Mouse (Mus musculus) limb, embryonic 13.5 days (tissue): ENCODE data around the gene Setdb2. TPM values are rescaled to one million over a fixed set of nuclear protein-coding genes. Genes with fewer than 3 reads are reported as not detected.

Source experiments
- ATAC-seq: fragments of 200-750 bp; cut with Nextera tagmentation; 2 replicates; pipeline ENCODE4 v1.8.0; 2017; ENCODE audit warnings: low read depth, moderate number of reproducible peaks, moderate TSS enrichment; ENCODE audit not compliant: low FRiP score
- H3K27ac ChIP-seq: fragments of 300-500 bp; sonication (generic); 2 replicates; pipeline ENCODE4 v1.5.1; 2015; ENCODE audit warnings: inconsistent platforms, mild to moderate bottlenecking, moderate library complexity
- H3K27me3 ChIP-seq: fragments of 300-500 bp; sonication (generic); 2 replicates; pipeline ENCODE4 v1.6.1; 2015; ENCODE audit warnings: mild to moderate bottlenecking, inconsistent platforms
- H3K36me3 ChIP-seq: fragments of 300-500 bp; sonication (generic); 2 replicates; pipeline ENCODE4 v1.6.1; 2015; ENCODE audit warnings: inconsistent platforms, mild to moderate bottlenecking, moderate library complexity
- H3K4me1 ChIP-seq: fragments of 300-500 bp; sonication (generic); 2 replicates; pipeline ENCODE4 v1.6.1; 2015; ENCODE audit warnings: inconsistent platforms
- H3K4me2 ChIP-seq: fragments of 300-500 bp; sonication (generic); replicated peaks from 2 replicates; pipeline ENCODE4 v1.6.1; 2015; ENCODE audit warnings: inconsistent platforms, mild to moderate bottlenecking, moderate library complexity
- H3K4me3 ChIP-seq: fragments of 300-500 bp; sonication (generic); 2 replicates; pipeline ENCODE4 v1.5.1; 2015; ENCODE audit warnings: moderate library complexity, mild to moderate bottlenecking, inconsistent platforms
- H3K9ac ChIP-seq: fragments of 300-500 bp; sonication (generic); 2 replicates; pipeline ENCODE4 v1.6.1; 2015; ENCODE audit warnings: mild to moderate bottlenecking, inconsistent platforms
- H3K9me3 ChIP-seq: fragments of 300-500 bp; sonication (generic); 2 replicates; pipeline ENCODE4 v1.6.1; 2016; ENCODE audit warnings: inconsistent platforms
- WGBS: fragments of 180-500 bp; shearing (Covaris S2); methylation state at CpG from one replicate; pipeline ENCODE4 v1.1.7; 2015; 5-methylcytosine and 5-hydroxymethylcytosine counted together
- polyA plus RNA-seq: library from polyadenylated mRNA; unstranded; fragments of >200 nt; fragmentation: Nextera tagmentation; extraction: Ambion mirVana; gene quantifications from 2 replicates; pipeline ENCODE4 v1.2.1, GENCODE M21; 2015

Gene Setdb2
- polyA plus RNA-seq, result 10.6 and 11.4 TPM in 2 replicates

GRCm38 (mm10) chr14:59440558-59441471 is at the start of gene Setdb2, which contains the start of gene Cab39l:
TSS of gene Setdb2 (minus strand) at chr14:59440884.
TSS of gene Cab39l (plus strand) at chr14:59440972.
- peak within 1 kb of the TSS; percentile 92 for H3K9ac ChIP-seq
- WGBS, result under 1% methylated on average over 65 of the region's 66 CpGs
- peak within 1 kb of the TSS; percentile 85 for H3K4me3 ChIP-seq
- H3K27ac ChIP-seq, result peak within 1 kb of the TSS; percentile 79
- H3K27me3 ChIP-seq, result no peaks in the 10 kb centered on the region
- peaks cover 11% of the 10 kb centered on the region for H3K4me1 ChIP-seq
- peak; percentile 100 for ATAC-seq
- H3K36me3 ChIP-seq, result no peaks in the 10 kb centered on the region
- peak within 1 kb of the TSS; percentile 77 for H3K4me2 ChIP-seq
- no peaks in the 10 kb centered on the region for H3K9me3 ChIP-seq

GRCm38 (mm10) chr14:59485247-59485810 is 44.6 kb upstream of the Setdb2 start:
- Histone ChIP-seq H3K4me2 (no peak overlapping the region), H3K4me3 (no peak overlapping the region), H3K9ac (no peak overlapping the region), H3K27ac (no peak overlapping the region), H3K27me3 (no peaks in the 10 kb centered on the region), H3K9me3 (no peaks in the 10 kb centered on the region), H3K36me3 (no peaks in the 10 kb centered on the region), H3K4me1 (no peaks in the 10 kb centered on the region)
- 89% methylated on average over 4 of the region's 4 CpGs for WGBS
- no peak for ATAC-seq

- no peaks in the 10 kb centered on the region for H3K9me3 ChIP-seq
- no peak overlapping the region for H3K9ac ChIP-seq
- H3K27me3 ChIP-seq, result no peaks in the 10 kb centered on the region
- no peaks in the 10 kb centered on the region for H3K36me3 ChIP-seq
- WGBS, result 49% methylated on average over 6 of the region's 6 CpGs
- H3K4me1 ChIP-seq, result peaks cover 9% of the 10 kb centered on the region
- no peak for ATAC-seq
- H3K4me2 ChIP-seq, result no peak overlapping the region
- H3K27ac ChIP-seq, result no peak overlapping the region
- no peak overlapping the region for H3K4me3 ChIP-seq
Observed at GRCm38 (mm10) chr14:59478699-59479098, 38.0 kb upstream of the Setdb2 start.

GRCm38 (mm10) chr14:59470781-59471180 is 30.1 kb upstream of the Setdb2 start:
- Histone ChIP-seq H3K36me3 (no peaks in the 10 kb centered on the region; the same call in 1 of the 2 replicates), H3K27me3 (no peaks in the 10 kb centered on the region), H3K9me3 (no peaks in the 10 kb centered on the region), H3K4me1 (no peaks in the 10 kb centered on the region), H3K4me3 (no peak overlapping the region), H3K9ac (no peak overlapping the region), H3K27ac (no peak overlapping the region), H3K4me2 (no peak overlapping the region)
- ATAC-seq, result no peak
- 93% methylated on average over 1 of the region's 1 CpGs for WGBS

GRCm38 (mm10) chr14:59467798-59468197 is 27.1 kb upstream of the Setdb2 start:
- Histone ChIP-seq H3K9ac (no peak overlapping the region), H3K36me3 (peaks cover 3% of the 10 kb centered on the region; the same call in 1 of the 2 replicates), H3K9me3 (no peaks in the 10 kb centered on the region), H3K4me2 (no peak overlapping the region), H3K27ac (no peak overlapping the region), H3K4me1 (no peaks in the 10 kb centered on the region), H3K27me3 (no peaks in the 10 kb centered on the region), H3K4me3 (no peak overlapping the region)
- no peak for ATAC-seq
- 61% methylated on average over 1 of the region's 1 CpGs for WGBS

- 94% methylated on average over 2 of the region's 2 CpGs for WGBS
- Histone ChIP-seq H3K4me2 (no peak overlapping the region), H3K4me1 (no peaks in the 10 kb centered on the region), H3K27me3 (no peaks in the 10 kb centered on the region), H3K4me3 (no peak overlapping the region), H3K9me3 (no peaks in the 10 kb centered on the region), H3K27ac (no peak overlapping the region), H3K36me3 (peaks cover 12% of the 10 kb centered on the region), H3K9ac (no peak overlapping the region)
- no peak for ATAC-seq
Observed at GRCm38 (mm10) chr14:59466503-59466902, 25.8 kb upstream of the Setdb2 start.

- Histone ChIP-seq H3K27ac (no peak overlapping the region), H3K4me2 (no peak overlapping the region), H3K27me3 (no peaks in the 10 kb centered on the region), H3K9me3 (peaks cover 7% of the 10 kb centered on the region; the same call in 1 of the 2 replicates), H3K4me1 (no peaks in the 10 kb centered on the region), H3K4me3 (no peak overlapping the region), H3K9ac (no peak overlapping the region), H3K36me3 (0 out of 2 replicates have a peak, but pooled peaks cover 3% of the 10 kb centered on the region)
- no peak for ATAC-seq
Observed at GRCm38 (mm10) chr14:59447981-59448380, 7.3 kb upstream of the Setdb2 start.

GRCm38 (mm10) chr14:59445421-59445820 is 4.7 kb upstream of the Setdb2 start:
- WGBS, result 74% methylated on average over 1 of the region's 1 CpGs
- no peak for ATAC-seq
- Histone ChIP-seq H3K4me1 (no peaks in the 10 kb centered on the region), H3K27ac (no peak overlapping the region), H3K4me2 (no peak overlapping the region), H3K27me3 (no peaks in the 10 kb centered on the region), H3K9ac (no peak overlapping the region), H3K4me3 (no peak overlapping the region), H3K36me3 (0 out of 2 replicates have a peak, but pooled peaks cover 3% of the 10 kb centered on the region), H3K9me3 (peaks cover 7% of the 10 kb centered on the region; the same call in 1 of the 2 replicates)

- ATAC-seq, result no peak
- H3K36me3 ChIP-seq, result no peaks in the 10 kb centered on the region
- 9% methylated on average over 6 of the region's 6 CpGs for WGBS
- no peaks in the 10 kb centered on the region for H3K27me3 ChIP-seq
- H3K27ac ChIP-seq, result peak overlapping the region; percentile 79
- no peaks in the 10 kb centered on the region for H3K9me3 ChIP-seq
- H3K4me3 ChIP-seq, result peak overlapping the region; percentile 85
- H3K4me1 ChIP-seq, result peaks cover 11% of the 10 kb centered on the region
- H3K4me2 ChIP-seq, result peak overlapping the region; percentile 77
- peak overlapping the region; percentile 92 for H3K9ac ChIP-seq
Observed at GRCm38 (mm10) chr14:59441472-59441805, 755 bp upstream of the Setdb2 start.

GRCm38 (mm10) chr14:59440039-59440438 is 645 bp downstream of the Setdb2 start:
- Histone ChIP-seq H3K27ac (no peak overlapping the region), H3K9me3 (no peaks in the 10 kb centered on the region), H3K27me3 (no peaks in the 10 kb centered on the region), H3K9ac (peak overlapping the region; percentile 92), H3K4me1 (peaks cover 11% of the 10 kb centered on the region), H3K36me3 (no peaks in the 10 kb centered on the region), H3K4me2 (peak overlapping the region; percentile 77), H3K4me3 (peak overlapping the region; percentile 85)
- no peak for ATAC-seq
- WGBS, result 21% methylated on average over 7 of the region's 7 CpGs

- no peak overlapping the region for H3K4me2 ChIP-seq
- H3K9me3 ChIP-seq, result no peaks in the 10 kb centered on the region
- H3K4me1 ChIP-seq, result peaks cover 11% of the 10 kb centered on the region
- WGBS, result 86% methylated on average over 2 of the region's 2 CpGs
- H3K9ac ChIP-seq, result no peak overlapping the region
- no peak overlapping the region for H3K27ac ChIP-seq
- no peaks in the 10 kb centered on the region for H3K27me3 ChIP-seq
- no peak overlapping the region for H3K4me3 ChIP-seq
- no peaks in the 10 kb centered on the region for H3K36me3 ChIP-seq
- ATAC-seq, result no peak
Observed at GRCm38 (mm10) chr14:59438505-59438904, 2.2 kb downstream of the Setdb2 start.

- no peak for ATAC-seq
- WGBS, result 78% methylated on average over 3 of the region's 3 CpGs
- Histone ChIP-seq H3K27me3 (no peaks in the 10 kb centered on the region), H3K4me3 (no peak overlapping the region), H3K9ac (no peak overlapping the region), H3K27ac (no peak overlapping the region), H3K9me3 (no peaks in the 10 kb centered on the region), H3K36me3 (no peaks in the 10 kb centered on the region), H3K4me1 (peaks cover 11% of the 10 kb centered on the region), H3K4me2 (no peak overlapping the region)
Observed at GRCm38 (mm10) chr14:59437398-59437797, 3.3 kb downstream of the Setdb2 start.
